Mouse (Mus musculus) brain, embryonic 14.5 days (tissue): Measurements from ENCODE around the gene Epha4.

Experiments used
- CTCF ChIP-seq: fragments of 200-500 bp; IDR thresholded peaks from 2 replicates; pipeline ENCODE4 v1.5.1; 2012; ENCODE audit warnings: inconsistent platforms, mild to moderate bottlenecking, moderate library complexity, borderline replicate concordance; ENCODE audit not compliant: insufficient read depth, insufficient read length; ENCODE audit errors: extremely low read depth
- POLR2A ChIP-seq: fragments of 200-500 bp; IDR thresholded peaks from 2 replicates; pipeline ENCODE4 v1.6.1; 2012; ENCODE audit warnings: mild to moderate bottlenecking, inconsistent platforms, borderline replicate concordance; ENCODE audit not compliant: poor library complexity, insufficient read depth, insufficient read length, severe bottlenecking; ENCODE audit errors: extremely low read depth

- TF ChIP-seq CTCF: no peak
- TF ChIP-seq POLR2A: no peak
Observed at GRCm38 (mm10) chr1:77451541-77451940, 63.3 kb downstream of the Epha4 start.
